Mouse (Mus musculus) testis, adult 2 months (tissue): ENCODE data around the gene Ttll8.

Experiments used
- CTCF ChIP-seq: fragments of 200-500 bp; IDR thresholded peaks from 2 replicates; pipeline ENCODE4 v1.5.1; 2012; ENCODE audit warnings: low read depth, mild to moderate bottlenecking, inconsistent platforms, low read length, moderate library complexity; ENCODE audit not compliant: control insufficient read depth, insufficient read depth, insufficient replicate concordance
- POLR2A ChIP-seq: fragments of 200-500 bp; IDR thresholded peaks from 2 replicates; pipeline ENCODE4 v1.6.1; 2012; ENCODE audit warnings: low read depth, mild to moderate bottlenecking, inconsistent platforms, low read length, moderate library complexity; ENCODE audit not compliant: control insufficient read depth

DNA sequence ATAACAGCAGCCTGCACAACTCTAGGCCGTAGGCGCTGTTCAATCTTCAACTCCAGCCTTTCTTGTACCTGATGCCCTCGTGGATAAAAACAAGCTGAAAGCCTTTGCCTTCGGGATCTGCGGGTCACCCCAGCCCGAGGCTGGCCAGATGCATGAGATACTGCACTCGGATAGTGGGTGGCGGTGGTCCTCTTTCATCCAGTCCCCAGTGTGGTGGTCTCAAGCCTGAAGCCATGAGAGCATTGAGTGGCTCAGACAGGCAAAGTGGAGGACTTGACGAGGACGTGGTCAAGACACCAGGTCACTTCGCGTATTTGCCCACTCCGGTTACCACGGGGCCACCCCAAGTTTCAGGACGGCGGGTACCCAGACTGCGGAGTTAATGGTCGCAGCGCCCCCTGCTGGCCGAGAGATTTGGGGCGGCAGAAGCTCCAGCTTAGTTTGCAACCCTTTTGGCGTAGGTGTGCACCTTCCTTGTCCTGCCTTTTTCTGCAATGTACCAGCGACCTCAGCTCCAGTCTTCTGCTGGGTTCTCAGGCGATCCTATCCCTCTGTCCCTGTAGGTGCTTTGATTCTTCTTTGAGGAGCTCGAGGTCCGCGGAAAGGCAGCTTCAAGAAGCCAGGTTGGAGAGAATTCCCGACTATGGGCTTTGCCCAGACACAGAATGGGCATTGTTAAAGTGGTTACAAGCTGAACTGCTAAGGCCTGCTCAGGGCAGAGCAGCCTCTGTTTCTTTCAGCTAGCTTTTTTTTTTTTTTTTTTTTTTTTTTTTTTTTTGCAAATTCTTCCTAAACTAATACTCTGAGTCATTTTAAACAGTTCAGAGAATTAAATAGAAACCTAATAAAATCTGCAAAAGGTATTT, 77.8 kb downstream of the Ttll8 start:
- TF ChIP-seq CTCF (peak; percentile 87), POLR2A (no peak)
